Mouse (Mus musculus) kidney, postnatal 0 days (tissue): ENCODE results near the gene Lig3. TPM values are rescaled to one million over a fixed set of nuclear protein-coding genes. Genes with fewer than 3 reads are reported as not detected.
A peak's percentile ranks its signal among the peaks of the same experiment; 100 is the strongest.

Experiments
- ATAC-seq: fragments of 200-750 bp; cut with Nextera tagmentation; replicated peaks from 2 replicates; pipeline ENCODE4 v1.8.0; 2017; ENCODE audit warnings: low read depth, moderate number of reproducible peaks, moderate TSS enrichment, moderate library complexity; ENCODE audit not compliant: low FRiP score
- DNase-seq: peaks from one replicate; pipeline ENCODE4 v3.0.0-alpha.2; 2016; ENCODE audit warnings: low spot score
- H3K27ac ChIP-seq: fragments of 300-500 bp; sonication (generic); 2 replicates; pipeline ENCODE4 v1.5.1; 2014; ENCODE audit warnings: mild to moderate bottlenecking
- H3K27me3 ChIP-seq: fragments of 300-500 bp; sonication (generic); 2 replicates; pipeline ENCODE4 v1.6.1; 2014; ENCODE audit warnings: low read length, mixed read lengths; ENCODE audit not compliant: insufficient read depth
- H3K36me3 ChIP-seq: fragments of 300-500 bp; sonication (generic); 2 replicates; pipeline ENCODE4 v1.6.1; 2014; ENCODE audit warnings: low read length, mixed read lengths; ENCODE audit not compliant: insufficient read depth
- H3K4me1 ChIP-seq: fragments of 300-500 bp; sonication (generic); replicated peaks from 2 replicates; pipeline ENCODE4 v1.6.1; 2014; ENCODE audit warnings: antibody characterized with exemption, low read length, mixed read lengths; ENCODE audit not compliant: insufficient read depth
- H3K4me2 ChIP-seq: fragments of 300-500 bp; sonication (generic); 2 replicates; pipeline ENCODE4 v1.6.1; 2014; ENCODE audit warnings: mild to moderate bottlenecking, low read length, moderate library complexity, mixed read lengths
- H3K4me3 ChIP-seq: fragments of 300-500 bp; sonication (generic); replicated peaks from 2 replicates; pipeline ENCODE4 v1.5.1; 2014; ENCODE audit warnings: low read depth, low read length
- H3K9ac ChIP-seq: fragments of 300-500 bp; sonication (generic); 2 replicates; pipeline ENCODE4 v1.6.1; 2014; ENCODE audit warnings: low read depth, low read length
- H3K9me3 ChIP-seq: fragments of 300-500 bp; sonication (generic); replicated peaks from 2 replicates; pipeline ENCODE4 v1.6.1; 2016; ENCODE audit warnings: low read length, inconsistent platforms, mixed read lengths
- CTCF ChIP-seq: IDR thresholded peaks from 2 replicates; pipeline ENCODE4 v1.5.1; 2016; ENCODE audit warnings: antibody characterized with exemption, low read depth, mild to moderate bottlenecking, moderate library complexity
- WGBS: fragments of 180-500 bp; shearing (Covaris S2); extraction: QIAGEN DNeasy Blood & Tissue Kit; methylation state at CpG from one replicate; pipeline ENCODE4 v1.1.7; 2014; 5-methylcytosine and 5-hydroxymethylcytosine counted together
- polyA plus RNA-seq: library from polyadenylated mRNA; unstranded; fragments of >200 nt; fragmentation: Nextera tagmentation; extraction: Ambion mirVana; gene quantifications from 2 replicates; pipeline ENCODE4 v1.2.1, GENCODE M21; 2015

The Lig3 gene
- polyA plus RNA-seq, 1 experiment from 2014 or later: 23.9 TPM

DNA sequence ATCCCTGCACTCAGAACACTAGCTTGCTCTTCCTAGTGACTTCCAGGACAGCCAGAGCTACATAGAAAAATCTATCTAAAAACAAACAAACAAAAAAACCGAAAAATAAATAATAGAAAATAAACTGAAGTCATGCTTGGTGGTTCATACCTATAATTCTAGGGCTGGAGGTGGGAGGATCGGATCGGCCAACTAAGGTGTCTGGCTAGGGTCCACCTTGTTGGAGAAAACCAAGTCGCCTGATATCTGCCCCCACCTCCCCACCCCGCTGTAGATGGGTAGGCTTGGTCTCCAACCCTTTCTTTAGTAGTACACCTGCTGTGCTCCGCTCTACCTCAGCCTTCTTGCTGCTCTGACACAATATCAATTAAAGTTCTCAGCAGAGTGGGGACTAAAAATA is 1.3 kb downstream of the Lig3 start:
- Histone ChIP-seq H3K9me3 (no peaks in the 10 kb centered on the region), H3K27ac (peak overlapping the region; percentile 94), H3K4me2 (peak overlapping the region; percentile 70), H3K36me3 (peaks cover 20% of the 10 kb centered on the region), H3K4me1 (0 out of 2 replicates have a peak, but pooled peaks cover 5% of the 10 kb centered on the region), H3K27me3 (no peaks in the 10 kb centered on the region), H3K4me3 (peak overlapping the region; percentile 97), H3K9ac (peak overlapping the region; percentile 97)
- WGBS: 30% methylated on average over 6 of the region's 6 CpGs
- ATAC-seq: no peak
- DNase-seq: no peak
- TF ChIP-seq CTCF: no peak

DNA sequence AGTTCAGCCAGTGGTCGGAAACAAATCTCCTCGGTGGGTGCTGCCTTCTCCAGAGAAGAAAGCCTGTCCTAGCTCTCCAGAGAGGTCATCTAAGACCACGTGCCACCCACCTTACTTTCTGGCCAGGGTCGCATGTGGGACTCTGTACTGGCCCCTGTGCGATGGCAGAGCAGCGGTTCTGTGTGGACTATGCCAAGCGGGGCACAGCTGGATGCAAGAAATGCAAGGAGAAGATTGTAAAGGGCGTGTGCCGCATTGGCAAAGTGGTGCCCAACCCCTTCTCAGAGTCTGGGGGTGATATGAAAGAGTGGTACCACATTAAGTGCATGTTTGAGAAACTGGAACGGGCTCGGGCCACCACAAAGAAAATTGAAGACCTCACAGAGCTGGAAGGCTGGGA is 2.5 kb downstream of the Lig3 start:
- Histone ChIP-seq H3K9me3 (no peaks in the 10 kb centered on the region), H3K4me1 (0 out of 2 replicates have a peak, but pooled peaks cover 5% of the 10 kb centered on the region), H3K36me3 (peaks cover 31% of the 10 kb centered on the region), H3K27ac (no peak overlapping the region), H3K4me2 (no peak overlapping the region), H3K27me3 (no peaks in the 10 kb centered on the region), H3K9ac (no peak overlapping the region), H3K4me3 (no peak overlapping the region)
- no peak for TF ChIP-seq CTCF
- no peak for ATAC-seq
- WGBS: 93% methylated on average over 11 of the region's 11 CpGs
- DNase-seq: no peak

DNA sequence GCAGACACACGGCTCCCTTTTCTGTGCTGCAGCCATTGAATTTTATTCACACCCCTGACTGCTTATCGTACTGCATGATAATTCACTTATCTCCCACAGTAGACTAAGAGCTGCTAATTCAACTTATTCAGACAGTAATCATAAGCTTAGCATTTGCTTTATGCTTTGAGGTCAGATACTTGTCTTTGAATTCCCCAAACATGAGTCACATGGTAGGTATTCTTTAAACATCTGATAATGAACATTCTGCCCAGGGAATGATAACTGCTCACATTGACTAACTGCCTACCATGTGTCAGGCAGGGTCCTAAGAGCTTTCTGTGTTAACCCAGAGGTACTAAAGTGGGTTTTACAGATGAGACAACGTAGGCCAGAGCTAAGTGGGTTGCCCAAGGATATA is 25.7 kb downstream of the Lig3 start:
- H3K9ac ChIP-seq: no peak overlapping the region
- H3K36me3 ChIP-seq: peaks cover 40% of the 10 kb centered on the region
- H3K27me3 ChIP-seq: no peaks in the 10 kb centered on the region
- no peak overlapping the region for H3K4me2 ChIP-seq
- H3K9me3 ChIP-seq: no peaks in the 10 kb centered on the region
- WGBS: 85% methylated on average over 3 of the region's 3 CpGs
- H3K4me3 ChIP-seq: no peak overlapping the region
- no peaks in the 10 kb centered on the region for H3K4me1 ChIP-seq
- ATAC-seq: no peak
- H3K27ac ChIP-seq: no peak overlapping the region
- no peak for DNase-seq
- no peak for TF ChIP-seq CTCF

DNA sequence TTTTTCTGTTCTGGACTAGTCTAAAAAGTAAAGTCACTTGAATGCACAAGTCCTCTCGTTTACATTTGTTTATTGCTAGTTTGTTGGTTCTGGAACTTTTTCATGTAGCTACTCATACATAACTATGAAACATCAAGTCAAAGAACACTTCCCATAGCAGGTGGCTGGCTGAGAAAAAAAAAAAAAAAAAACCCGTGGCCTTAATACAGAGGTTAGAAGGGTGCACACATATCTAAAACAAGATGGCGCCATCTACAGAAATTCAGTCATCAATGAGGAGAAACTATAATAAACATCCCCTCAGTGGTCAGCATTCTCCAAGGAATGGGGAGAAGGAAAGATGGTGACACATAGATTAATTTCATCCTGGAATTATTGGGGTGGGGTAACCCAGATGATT is 26.5 kb downstream of the Lig3 start:
- no peak overlapping the region for H3K4me2 ChIP-seq
- ATAC-seq: no peak
- no peaks in the 10 kb centered on the region for H3K27me3 ChIP-seq
- DNase-seq: no peak
- no peak overlapping the region for H3K27ac ChIP-seq
- no peaks in the 10 kb centered on the region for H3K9me3 ChIP-seq
- H3K36me3 ChIP-seq: peaks cover 34% of the 10 kb centered on the region
- H3K4me1 ChIP-seq: peaks cover 3% of the 10 kb centered on the region; the same call in 1 of the 2 replicates
- TF ChIP-seq CTCF: no peak
- H3K9ac ChIP-seq: no peak overlapping the region
- no peak overlapping the region for H3K4me3 ChIP-seq
- WGBS: 80% methylated on average over 3 of the region's 3 CpGs

DNA sequence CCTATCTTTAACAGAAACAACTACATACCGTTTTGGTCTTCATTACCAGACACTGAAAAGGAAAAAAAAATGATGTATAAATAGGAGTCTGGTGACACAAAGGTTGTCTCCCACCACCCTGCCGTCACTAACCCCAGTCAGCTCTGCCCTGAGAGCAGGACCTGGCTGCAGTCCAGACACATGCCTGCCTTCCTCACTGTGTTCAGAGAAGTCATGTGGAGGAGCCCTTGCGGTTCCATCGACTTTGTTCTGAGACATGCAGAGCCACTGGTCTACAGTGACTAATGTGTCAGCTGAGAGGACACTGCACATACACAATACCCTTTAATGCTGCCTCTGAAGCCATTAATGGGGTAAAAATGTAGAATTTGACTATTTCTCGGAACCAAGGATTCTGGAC is 27.6 kb downstream of the Lig3 start:
- no peak for TF ChIP-seq CTCF
- H3K9ac ChIP-seq: no peak overlapping the region
- 66% methylated on average over 5 of the region's 5 CpGs for WGBS
- no peak overlapping the region for H3K4me2 ChIP-seq
- no peak overlapping the region for H3K4me3 ChIP-seq
- H3K4me1 ChIP-seq: peaks cover 8% of the 10 kb centered on the region; the same call in 1 of the 2 replicates
- no peaks in the 10 kb centered on the region for H3K9me3 ChIP-seq
- no peaks in the 10 kb centered on the region for H3K27me3 ChIP-seq
- DNase-seq: no peak
- H3K36me3 ChIP-seq: peaks cover 24% of the 10 kb centered on the region; the same call in 1 of the 2 replicates
- ATAC-seq: no peak
- H3K27ac ChIP-seq: no peak overlapping the region

DNA sequence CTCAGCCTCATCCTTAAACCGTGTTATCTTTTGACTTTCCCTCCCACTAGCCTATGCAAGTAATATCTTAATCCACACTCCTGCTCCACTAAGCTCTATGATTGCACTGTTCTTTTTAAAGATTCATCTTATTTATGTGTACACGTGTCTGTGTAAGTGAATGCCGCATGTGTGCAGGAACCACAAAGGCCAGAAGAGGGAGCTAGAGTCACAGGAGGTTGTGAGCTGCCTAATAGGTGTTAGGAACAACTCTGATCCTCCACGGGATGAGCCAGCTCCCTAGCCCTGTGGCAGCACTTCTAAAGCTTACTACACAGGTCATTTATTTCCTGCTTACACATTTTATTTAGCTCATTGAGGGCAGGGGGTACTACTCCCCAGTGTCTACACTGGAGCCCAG is 38.4 kb downstream of the Lig3 start:
- WGBS: 55% methylated on average over 4 of the region's 4 CpGs
- no peaks in the 10 kb centered on the region for H3K9me3 ChIP-seq
- DNase-seq: peak; percentile 71
- peak; percentile 86 for TF ChIP-seq CTCF
- H3K4me1 ChIP-seq: peaks cover 7% of the 10 kb centered on the region; the same call in 1 of the 2 replicates
- no peak for ATAC-seq
- no peak overlapping the region for H3K4me2 ChIP-seq
- no peaks in the 10 kb centered on the region for H3K27me3 ChIP-seq
- no peak overlapping the region for H3K4me3 ChIP-seq
- H3K27ac ChIP-seq: peak overlapping the region; percentile 70; the same call in 1 of the 2 replicates
- H3K36me3 ChIP-seq: no peaks in the 10 kb centered on the region
- H3K9ac ChIP-seq: no peak overlapping the region
